31 mouse cellular contexts compared by ENCODE assay signal in the genomic region with DNA sequence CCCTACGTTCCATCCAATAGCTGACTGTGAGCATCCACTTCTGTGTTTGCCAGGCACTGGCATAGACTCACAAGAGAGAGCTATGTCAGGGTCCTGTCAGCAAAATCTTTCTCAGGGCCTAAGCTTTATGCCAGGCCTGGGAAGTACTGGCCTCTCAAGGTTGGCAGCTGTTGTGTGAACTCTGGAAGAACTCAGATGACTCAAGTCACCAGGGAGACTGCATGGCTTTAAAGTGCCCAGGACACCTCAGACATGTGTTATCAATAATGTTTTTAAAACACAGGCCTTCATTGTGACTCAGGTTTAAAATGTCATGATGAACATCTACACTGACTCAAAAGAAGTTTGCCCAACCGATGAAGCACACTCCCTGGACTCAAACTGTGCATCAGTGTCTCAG. TPM values are rescaled to one million over a fixed set of nuclear protein-coding genes. Genes with fewer than 3 reads are reported as not detected.
A peak's percentile ranks its signal among the peaks of the same experiment; 100 is the strongest.
DNase-seq lines count a peak whose midpoint lies in the region; TF ChIP-seq lines count a peak whose summit lies in the region.
"Had no signal": no experiment of that assay in that cellular context is flagged by ENCODE, and none has a peak within 500 bp of the region (broad histone marks: within the 10 kb centered on the region; RNA-seq: fewer than 3 reads in every experiment).

No protein-coding gene starts in this region.

- peaks cover 84% of the 10 kb centered on the region for H3K79me2 ChIP-seq in C2C12 (ENCODE audit: control insufficient read depth, insufficient read depth)

- H3K27me3 ChIP-seq in C2C12 (ENCODE audit: control insufficient read depth, insufficient read depth, insufficient read length): no peaks in the 10 kb centered on the region
- H3K27me3 ChIP-seq: embryonic facial prominence, embryonic 15.5 days; forebrain, embryonic 15.5 days; heart, embryonic 13.5 days; hindbrain, embryonic 12.5 days had no signal

- peaks cover 62% of the 10 kb centered on the region for H3K36me3 ChIP-seq in C2C12 (ENCODE audit: control insufficient read depth, insufficient read depth)

- WGBS in lung, adult 2 months: 83% methylated on average over 2 of the region's 2 CpGs

- no peak for TF ChIP-seq POLR2A in lung, adult 2 months (IDR thresholded peaks at IDR 0.05; ENCODE audit: borderline replicate concordance, extremely low read depth, low read depth, low read length)

- peak; percentile 77 for DNase-seq in NIH3T3 (ENCODE audit: low read depth)
- peak; percentile 52 for DNase-seq in adrenal gland, postnatal 14 days
- DNase-seq in frontal cortex, adult 2 months (ENCODE audit: extremely low spot score in 1 of 2, low spot score in 1 of 2): no peak
- DNase-seq in lung, adult 2 months: no peak
- no peak for DNase-seq in left cerebral cortex, postnatal 14 days (ENCODE audit: low spot score in 2 of 2)
- DNase-seq: B cell, adult 2 months; cerebellum, adult 11 months; cerebellum, adult 8-10 months; cerebellum, postnatal 14 days; embryo, embryonic 11 days; gastrocnemius, postnatal 25 days; heart, postnatal 36 days; kidney, adult 8-10 months had no signal

- no peak overlapping the region for H3ac ChIP-seq in C2C12 (ENCODE audit: control insufficient read depth, insufficient read length, low read depth)

- no peak for TF ChIP-seq CTCF in C2C12 (IDR thresholded peaks at IDR 0.05; ENCODE audit: control insufficient read depth, insufficient read depth, insufficient read length)
- TF ChIP-seq CTCF in lung, adult 2 months (IDR thresholded peaks at IDR 0.05; ENCODE audit: insufficient read depth, low read length): no peak

- intact Hi-C loops in left cerebral cortex, postnatal 14 days (cut with DNase I): no loop called here

- H3K79me3 ChIP-seq in C2C12 (ENCODE audit: low read depth): peaks cover 69% of the 10 kb centered on the region

- peaks cover 3% of the 10 kb centered on the region for H3K4me1 ChIP-seq in lung, adult 2 months (ENCODE audit: control insufficient read depth, insufficient read depth, low read length)

- no peak overlapping the region for H3K4me3 ChIP-seq in C2C12 (ENCODE audit: insufficient read depth, poor library complexity, severe bottlenecking)
- H3K4me3 ChIP-seq in lung, adult 2 months (replicated peaks; ENCODE audit: extremely low read depth, low read depth, low read length): no peak overlapping the region
- H3K4me3 ChIP-seq: embryonic facial prominence, embryonic 15.5 days; erythroblast, embryonic 14.5 days; forebrain, embryonic 15.5 days; heart, embryonic 13.5 days; hindbrain, embryonic 12.5 days had no signal

TF ChIP-seq in C2C12, 6 proteins besides CTCF, POLR2A, EP300 and RAD21:
- TF ChIP-seq MAX (IDR thresholded peaks at IDR 0.05): no peak
- no peak for TF ChIP-seq CEBPB (IDR thresholded peaks at IDR 0.05; ENCODE audit: low read depth)
- TF ChIP-seq MYOD1 (IDR thresholded peaks at IDR 0.05; ENCODE audit: control insufficient read depth, insufficient read length, low read depth): peak; percentile 64

RNA-seq across cellular contexts. Expression of a gene that starts 6.2 kb away (rescaled TPM):
- 114 TPM for polyA plus RNA-seq in C2C12 (2012; fragmentation: generic; extraction: Trizol)
- total RNA-seq in adrenal gland, postnatal 14 days (2021): 81.8 and 98.0 TPM in 2 replicates
- polyA plus RNA-seq in frontal cortex, adult 2 months (2012; rRNA removed): 60.9 and 78.0 TPM in 2 replicates
- 24.5 and 42.9 TPM in 2 replicates for polyA plus RNA-seq in lung, adult 2 months (2012; rRNA removed)
- 100 to 1,000 TPM in 1 of 2 experiments, 10 to 100 TPM in 1; 95.5 to 103 TPM for total RNA-seq in left cerebral cortex, postnatal 14 days (2021)

RNA-seq across cellular contexts. Expression of a gene that starts 24.2 kb away (rescaled TPM):
- not detected for polyA plus RNA-seq in C2C12 (2012; fragmentation: generic; extraction: Trizol)
- not detected in 2 replicates for total RNA-seq in adrenal gland, postnatal 14 days (2021)
- not detected in 2 replicates for polyA plus RNA-seq in frontal cortex, adult 2 months (2012; rRNA removed)
- not detected in 2 replicates for polyA plus RNA-seq in lung, adult 2 months (2012; rRNA removed)
- total RNA-seq in left cerebral cortex, postnatal 14 days (2021): not detected
- total RNA-seq: common myeloid progenitor, adult 5-6 weeks; gastrocnemius, adult 18-20 months; gastrocnemius, postnatal 25 days; granulocyte monocyte progenitor cell, adult 5-6 weeks; heart, adult 8-10 months; heart, postnatal 36 days; MEL had no signal
- polyA plus RNA-seq: embryonic facial prominence, embryonic 11.5 days; embryonic facial prominence, embryonic 15.5 days; erythroblast, embryonic 14.5 days; forebrain, embryonic 11.5 days; forebrain, embryonic 15.5 days; heart, embryonic 13.5 days; heart, postnatal 0 days; hindbrain, embryonic 12.5 days; hindbrain, embryonic 16.5 days; inflammation-experienced regulatory T-cells, adult 6 months; intestine, postnatal 0 days had no signal

RNA-seq across cellular contexts. Expression of a gene that starts 30.9 kb away (rescaled TPM):
- polyA plus RNA-seq in C2C12 (2012; fragmentation: generic; extraction: Trizol): not detected
- not detected in 2 replicates for total RNA-seq in adrenal gland, postnatal 14 days (2021)
- polyA plus RNA-seq in frontal cortex, adult 2 months (2012; rRNA removed): not detected in 2 replicates
- polyA plus RNA-seq in lung, adult 2 months (2012; rRNA removed): not detected in 2 replicates
- total RNA-seq in left cerebral cortex, postnatal 14 days (2021): not detected
- total RNA-seq: common myeloid progenitor, adult 5-6 weeks; gastrocnemius, adult 18-20 months; gastrocnemius, postnatal 25 days; granulocyte monocyte progenitor cell, adult 5-6 weeks; heart, adult 8-10 months; heart, postnatal 36 days; MEL had no signal
- polyA plus RNA-seq: brain, embryonic 14.5 days; embryonic facial prominence, embryonic 11.5 days; erythroblast, embryonic 14.5 days; forebrain, embryonic 11.5 days; forebrain, embryonic 15.5 days; heart, embryonic 13.5 days; heart, postnatal 0 days; hindbrain, embryonic 12.5 days; hindbrain, embryonic 16.5 days; inflammation-experienced regulatory T-cells, adult 6 months; intestine, postnatal 0 days had no signal

Comparison
In these comparisons a context has a peak if more than half of its experiments do, and no peak if none do; other contexts are left out.
1. DNase-seq: peak in NIH3T3 (single experiment) and adrenal gland, postnatal 14 days (single experiment); none in frontal cortex, adult 2 months (0 of 2), lung, adult 2 months (single experiment) and left cerebral cortex, postnatal 14 days (0 of 2).